Mouse (Mus musculus) liver, embryonic 11.5 days (tissue): Measurements from ENCODE around the gene Glis3. TPM values are rescaled to one million over a fixed set of nuclear protein-coding genes. Genes with fewer than 3 reads are reported as not detected.

Experiments
- ATAC-seq: fragments of 200-750 bp; cut with Nextera tagmentation; replicated peaks from 2 replicates; pipeline ENCODE4 v1.8.0; 2017; ENCODE audit warnings: moderate number of reproducible peaks, mild to moderate bottlenecking, moderate TSS enrichment, moderate library complexity; ENCODE audit not compliant: low FRiP score
- DNase-seq: peaks from one replicate; pipeline ENCODE4 v3.0.0-alpha.2; 2017; ENCODE audit warnings: low spot score
- H3K27ac ChIP-seq: fragments of 300-500 bp; sonication (generic); 2 replicates; pipeline ENCODE4 v1.5.1; 2014; ENCODE audit warnings: mild to moderate bottlenecking, low read depth, low read length, control low read depth
- H3K27me3 ChIP-seq: fragments of 300-500 bp; sonication (generic); replicated peaks from 2 replicates; pipeline ENCODE4 v1.6.1; 2014; ENCODE audit warnings: low read length, mixed read lengths; ENCODE audit not compliant: control insufficient read depth, insufficient read depth
- H3K36me3 ChIP-seq: fragments of 300-500 bp; sonication (generic); 2 replicates; pipeline ENCODE4 v1.6.1; 2014; ENCODE audit warnings: mild to moderate bottlenecking, low read length, moderate library complexity, mixed read lengths; ENCODE audit not compliant: control insufficient read depth, insufficient read depth
- H3K4me1 ChIP-seq: fragments of 300-500 bp; sonication (generic); replicated peaks from 2 replicates; pipeline ENCODE4 v1.6.1; 2014; ENCODE audit warnings: low read length, mixed read lengths; ENCODE audit not compliant: control insufficient read depth, insufficient read depth
- H3K4me2 ChIP-seq: fragments of 300-500 bp; sonication (generic); 2 replicates; pipeline ENCODE4 v1.6.1; 2014; ENCODE audit warnings: mild to moderate bottlenecking, control low read depth, moderate library complexity
- H3K4me3 ChIP-seq: fragments of 300-500 bp; sonication (generic); 2 replicates; pipeline ENCODE4 v1.5.1; 2014; ENCODE audit warnings: low read depth, low read length, control low read depth
- H3K9ac ChIP-seq: fragments of 300-500 bp; sonication (generic); 2 replicates; pipeline ENCODE4 v1.6.1; 2014; ENCODE audit warnings: low read depth, low read length, control low read depth
- H3K9me3 ChIP-seq: fragments of 300-500 bp; sonication (generic); 2 replicates; pipeline ENCODE4 v1.6.1; 2016; ENCODE audit warnings: low read length, inconsistent platforms, mixed read lengths; ENCODE audit not compliant: control insufficient read depth
- WGBS: fragments of 180-500 bp; shearing (Covaris S2); extraction: QIAGEN DNeasy Blood & Tissue Kit; methylation state at CpG from one replicate; pipeline ENCODE4 v1.1.7; 2014; 5-methylcytosine and 5-hydroxymethylcytosine counted together
- polyA plus RNA-seq: library from polyadenylated mRNA; unstranded; fragments of >200 nt; fragmentation: Nextera tagmentation; extraction: Ambion mirVana; gene quantifications from 2 replicates; pipeline ENCODE4 v1.2.1, GENCODE M21; 2014

Glis3 gene
- polyA plus RNA-seq, 1 experiment from 2014 or later, result 0.47 TPM

GRCm38 (mm10) chr19:28647424-28647823, 32.5 kb downstream of the Glis3 start:
- ATAC-seq (no peak), DNase-seq (no peak)
- Histone ChIP-seq H3K4me1 (no peaks in the 10 kb centered on the region), H3K27ac (no peak overlapping the region), H3K27me3 (no peaks in the 10 kb centered on the region), H3K36me3 (no peaks in the 10 kb centered on the region), H3K4me3 (no peak overlapping the region), H3K4me2 (no peak overlapping the region), H3K9me3 (no peaks in the 10 kb centered on the region), H3K9ac (no peak overlapping the region)
- 82% methylated on average over 6 of the region's 6 CpGs for WGBS

DNA sequence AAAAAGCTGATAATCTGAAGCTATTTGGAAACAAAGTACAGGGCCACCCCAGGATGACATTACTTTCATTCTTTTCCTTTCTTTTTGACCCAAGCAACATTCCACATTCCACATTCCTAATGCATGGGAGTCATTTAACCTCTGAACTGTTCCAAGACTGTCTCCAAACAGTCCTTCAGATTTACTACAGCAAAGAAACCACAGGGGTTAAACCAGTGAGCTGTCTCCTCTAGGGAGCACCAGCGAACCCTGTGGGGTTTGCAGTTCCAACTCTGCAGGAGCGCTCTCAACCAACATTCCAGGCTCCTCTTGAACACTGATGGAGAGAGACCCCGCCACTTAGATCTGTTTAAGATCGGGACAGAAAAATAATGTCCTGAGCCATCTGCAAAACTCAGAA, 33.6 kb downstream of the Glis3 start:
- Histone ChIP-seq H3K4me3 (no peak overlapping the region), H3K27me3 (no peaks in the 10 kb centered on the region), H3K4me1 (no peaks in the 10 kb centered on the region), H3K36me3 (no peaks in the 10 kb centered on the region), H3K27ac (no peak overlapping the region), H3K9me3 (no peaks in the 10 kb centered on the region), H3K9ac (no peak overlapping the region), H3K4me2 (no peak overlapping the region)
- ATAC-seq, result no peak
- 58% methylated on average over 4 of the region's 4 CpGs for WGBS
- no peak for DNase-seq

GRCm38 (mm10) chr19:28640861-28641381, 39.0 kb downstream of the Glis3 start:
- ATAC-seq (no peak), DNase-seq (no peak)
- no peak overlapping the region for H3K4me2 ChIP-seq
- H3K27ac ChIP-seq, result no peak overlapping the region
- H3K4me1 ChIP-seq, result no peaks in the 10 kb centered on the region
- no peaks in the 10 kb centered on the region for H3K27me3 ChIP-seq
- 80% methylated on average over 7 of the region's 7 CpGs for WGBS
- no peak overlapping the region for H3K4me3 ChIP-seq
- H3K9ac ChIP-seq, result no peak overlapping the region
- H3K9me3 ChIP-seq, result no peaks in the 10 kb centered on the region
- no peaks in the 10 kb centered on the region for H3K36me3 ChIP-seq

GRCm38 (mm10) chr19:28635991-28636553, 43.8 kb downstream of the Glis3 start:
- ATAC-seq (no peak), DNase-seq (no peak)
- Histone ChIP-seq H3K27ac (no peak overlapping the region), H3K9ac (no peak overlapping the region), H3K27me3 (no peaks in the 10 kb centered on the region), H3K4me1 (no peaks in the 10 kb centered on the region), H3K4me2 (no peak overlapping the region), H3K4me3 (no peak overlapping the region), H3K9me3 (no peaks in the 10 kb centered on the region), H3K36me3 (no peaks in the 10 kb centered on the region)
- 64% methylated on average over 7 of the region's 8 CpGs for WGBS

DNA sequence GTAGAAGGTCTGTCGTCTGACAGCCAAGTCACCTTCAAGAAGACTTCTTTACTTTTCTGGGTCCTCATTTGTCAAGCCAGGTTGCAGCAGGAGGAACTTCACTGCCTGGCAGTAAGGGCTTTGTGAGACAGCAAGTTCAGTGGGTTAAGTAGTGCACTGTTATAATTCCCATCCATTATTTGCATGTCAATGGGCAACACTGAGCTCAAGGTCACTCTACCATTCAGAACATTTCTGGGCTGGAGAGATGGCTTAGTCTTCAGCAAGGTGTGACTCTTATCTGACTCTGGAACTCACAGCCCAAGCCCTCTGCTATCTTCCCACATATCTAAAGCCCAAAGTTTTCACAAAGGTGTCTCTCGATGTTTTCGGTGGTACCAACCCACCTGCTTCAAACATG, 44.9 kb downstream of the Glis3 start:
- H3K27me3 ChIP-seq, result no peaks in the 10 kb centered on the region
- no peaks in the 10 kb centered on the region for H3K4me1 ChIP-seq
- ATAC-seq (no peak), DNase-seq (no peak)
- no peaks in the 10 kb centered on the region for H3K9me3 ChIP-seq
- no peaks in the 10 kb centered on the region for H3K36me3 ChIP-seq
- no peak overlapping the region for H3K4me3 ChIP-seq
- no peak overlapping the region for H3K9ac ChIP-seq
- no peak overlapping the region for H3K27ac ChIP-seq
- H3K4me2 ChIP-seq, result no peak overlapping the region
- 80% methylated on average over 3 of the region's 3 CpGs for WGBS

DNA sequence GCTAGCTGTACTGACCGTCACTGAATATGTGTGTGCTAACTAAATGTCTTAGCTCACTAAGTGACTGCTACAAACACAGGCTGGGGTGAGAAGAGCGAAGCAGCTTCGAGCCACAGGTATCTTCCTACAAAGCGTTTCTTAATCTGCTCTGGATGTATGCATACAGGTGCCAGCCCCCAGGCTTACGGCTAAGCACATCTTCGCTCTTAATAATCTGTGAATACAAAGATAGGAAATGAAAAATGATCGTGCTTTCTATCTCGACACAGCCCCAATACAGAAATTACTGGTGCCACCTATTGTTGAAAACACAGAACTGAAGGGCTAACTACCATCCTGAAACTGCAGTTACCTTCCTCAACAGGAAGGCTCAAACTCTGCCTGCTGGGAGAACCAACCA, 51.5 kb downstream of the Glis3 start:
- Histone ChIP-seq H3K9me3 (no peaks in the 10 kb centered on the region), H3K27ac (no peak overlapping the region), H3K4me2 (no peak overlapping the region), H3K4me3 (no peak overlapping the region), H3K4me1 (no peaks in the 10 kb centered on the region), H3K36me3 (no peaks in the 10 kb centered on the region), H3K27me3 (no peaks in the 10 kb centered on the region), H3K9ac (no peak overlapping the region)
- 64% methylated on average over 8 of the region's 8 CpGs for WGBS
- ATAC-seq (no peak), DNase-seq (no peak)

- Histone ChIP-seq H3K9ac (no peak overlapping the region), H3K4me3 (no peak overlapping the region), H3K36me3 (no peaks in the 10 kb centered on the region), H3K27ac (no peak overlapping the region), H3K4me1 (no peaks in the 10 kb centered on the region), H3K4me2 (no peak overlapping the region), H3K27me3 (no peaks in the 10 kb centered on the region), H3K9me3 (no peaks in the 10 kb centered on the region)
- WGBS, result 86% methylated on average over 5 of the region's 5 CpGs
- ATAC-seq, result no peak
- DNase-seq, result no peak
Measured at GRCm38 (mm10) chr19:28626189-28626588, 53.7 kb downstream of the Glis3 start.

DNA sequence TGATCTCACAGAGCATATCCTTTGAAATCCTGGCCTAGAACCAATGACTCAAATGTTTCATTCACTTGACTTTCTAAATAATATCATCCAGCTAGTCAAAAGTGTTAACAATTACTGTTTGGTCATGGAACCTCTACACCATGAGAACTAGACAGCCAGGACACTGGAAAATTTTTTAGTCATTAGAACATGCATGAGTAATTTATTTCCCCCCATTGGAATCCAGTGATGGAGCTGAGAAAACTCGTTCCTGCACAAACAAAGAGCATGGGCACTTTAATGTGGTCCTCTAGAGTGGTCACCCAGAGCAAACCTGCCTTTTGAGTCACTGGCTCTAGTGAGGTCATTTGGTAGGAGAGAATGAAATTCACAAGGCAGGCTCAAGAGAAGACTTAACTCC, 55.3 kb downstream of the Glis3 start:
- no peaks in the 10 kb centered on the region for H3K27me3 ChIP-seq
- no peak overlapping the region for H3K9ac ChIP-seq
- no peak for ATAC-seq
- no peak overlapping the region for H3K27ac ChIP-seq
- no peak for DNase-seq
- no peak overlapping the region for H3K4me2 ChIP-seq
- H3K4me1 ChIP-seq, result no peaks in the 10 kb centered on the region
- H3K9me3 ChIP-seq, result no peaks in the 10 kb centered on the region
- no peak overlapping the region for H3K4me3 ChIP-seq
- no peaks in the 10 kb centered on the region for H3K36me3 ChIP-seq
- WGBS, result 62% methylated on average over 1 of the region's 1 CpGs

DNA sequence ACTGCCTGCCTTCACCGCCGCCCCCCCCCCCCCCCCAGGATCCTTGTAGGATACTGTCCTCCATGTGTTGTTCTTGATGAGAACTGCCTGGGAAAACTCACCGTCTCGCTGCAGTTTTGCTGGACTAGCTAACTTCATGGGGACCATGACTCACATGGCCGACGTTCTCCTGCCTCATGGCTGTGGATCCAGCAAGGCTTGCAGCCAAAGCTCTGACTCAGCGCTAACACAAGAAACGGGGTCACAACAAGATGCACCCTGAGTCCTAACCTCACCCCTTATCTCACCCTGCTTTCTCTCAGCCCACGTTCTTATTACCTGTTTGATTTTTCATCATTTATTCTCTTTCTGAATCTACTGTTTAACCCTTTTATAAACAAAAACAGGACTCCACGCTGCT, 56.2 kb downstream of the Glis3 start:
- 78% methylated on average over 8 of the region's 10 CpGs for WGBS
- no peak for ATAC-seq

More for the DNA sequence above, 56.2 kb downstream of the Glis3 start:
- H3K36me3 ChIP-seq, result no peaks in the 10 kb centered on the region
- H3K27me3 ChIP-seq, result no peaks in the 10 kb centered on the region
- no peak overlapping the region for H3K4me3 ChIP-seq
- H3K9me3 ChIP-seq, result no peaks in the 10 kb centered on the region
- H3K4me1 ChIP-seq, result no peaks in the 10 kb centered on the region
- no peak for DNase-seq
- H3K9ac ChIP-seq, result no peak overlapping the region
- no peak overlapping the region for H3K4me2 ChIP-seq
- no peak overlapping the region for H3K27ac ChIP-seq
